Mouse (Mus musculus): ENCODE measurements around the gene Fanci.

The Fanci gene

DNA sequence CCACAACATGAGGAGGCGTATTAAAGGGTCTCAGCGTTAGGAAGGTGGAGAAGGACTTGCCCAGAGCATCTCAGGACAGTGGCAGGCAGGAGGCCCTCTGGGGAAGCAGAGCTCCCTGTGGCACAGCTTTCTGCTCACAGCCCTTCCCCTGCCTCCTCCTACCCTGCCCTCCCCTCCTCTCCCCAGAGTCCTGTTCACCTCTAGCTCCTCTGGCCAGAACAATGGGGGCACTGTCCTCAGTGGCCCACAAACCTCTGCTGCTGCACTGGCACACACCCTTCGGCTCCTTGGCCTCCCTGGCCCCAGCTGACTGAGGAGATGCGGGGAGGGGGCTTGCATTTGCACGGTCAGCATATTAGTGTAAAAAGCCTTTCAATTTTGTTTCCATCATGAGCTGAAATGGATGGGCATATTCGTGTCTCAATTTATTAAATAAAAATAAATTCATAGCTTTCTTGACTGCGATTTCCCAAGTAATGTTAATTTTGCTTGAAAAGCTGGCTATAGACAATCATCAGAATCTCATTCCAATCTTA is 3.0 kb upstream of the Fanci start:
- DNase-seq: no peak

DNA sequence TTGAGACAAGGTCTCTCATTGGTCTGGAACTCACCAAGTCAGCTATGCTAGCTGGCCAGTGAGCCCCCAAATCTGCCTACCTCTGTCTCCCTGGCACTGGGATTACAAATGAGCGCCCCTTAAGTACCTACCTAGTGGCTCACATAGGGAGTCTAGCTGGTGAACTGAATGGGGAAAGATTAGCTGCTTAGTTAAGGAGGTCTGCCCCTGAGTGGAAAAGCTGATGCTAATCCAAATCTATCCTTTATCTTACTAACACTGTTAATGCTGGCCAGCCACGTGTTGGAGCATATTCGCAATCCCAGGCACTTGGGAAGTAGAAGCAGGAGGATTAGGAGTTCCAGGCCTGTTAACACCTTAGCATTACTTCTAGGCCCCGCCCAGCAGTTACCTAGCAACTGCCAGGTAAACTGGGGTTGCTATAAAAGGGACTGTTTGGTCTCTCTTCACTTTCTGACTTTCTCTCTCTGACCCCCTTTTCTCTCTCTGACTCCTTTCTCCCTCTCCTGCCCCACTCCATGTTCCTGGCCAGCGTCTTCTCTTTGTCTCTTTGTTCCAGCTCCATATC is 1.5 kb upstream of the Fanci start:
- no peak for DNase-seq

DNA sequence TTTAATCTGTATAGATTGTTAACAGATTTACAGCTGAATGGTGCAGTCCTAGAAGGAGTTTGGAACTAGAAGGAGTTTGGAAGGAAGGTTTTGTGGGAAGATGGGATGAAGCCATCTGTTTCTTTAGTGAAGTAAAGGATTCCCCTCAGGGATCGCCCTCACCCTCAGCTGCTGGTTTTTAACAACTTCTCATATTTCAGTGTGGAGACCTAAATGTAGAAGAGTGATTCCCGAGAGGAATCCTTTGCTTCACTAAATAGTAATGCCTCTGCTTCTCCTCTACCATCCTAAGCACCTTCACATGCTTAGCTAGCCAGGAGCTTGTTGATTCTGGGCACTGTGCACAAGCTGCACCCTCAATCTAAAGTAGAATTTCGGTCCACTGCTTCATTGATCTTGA is 258 bp upstream of the Fanci start:
- DNase-seq: no peak

DNA sequence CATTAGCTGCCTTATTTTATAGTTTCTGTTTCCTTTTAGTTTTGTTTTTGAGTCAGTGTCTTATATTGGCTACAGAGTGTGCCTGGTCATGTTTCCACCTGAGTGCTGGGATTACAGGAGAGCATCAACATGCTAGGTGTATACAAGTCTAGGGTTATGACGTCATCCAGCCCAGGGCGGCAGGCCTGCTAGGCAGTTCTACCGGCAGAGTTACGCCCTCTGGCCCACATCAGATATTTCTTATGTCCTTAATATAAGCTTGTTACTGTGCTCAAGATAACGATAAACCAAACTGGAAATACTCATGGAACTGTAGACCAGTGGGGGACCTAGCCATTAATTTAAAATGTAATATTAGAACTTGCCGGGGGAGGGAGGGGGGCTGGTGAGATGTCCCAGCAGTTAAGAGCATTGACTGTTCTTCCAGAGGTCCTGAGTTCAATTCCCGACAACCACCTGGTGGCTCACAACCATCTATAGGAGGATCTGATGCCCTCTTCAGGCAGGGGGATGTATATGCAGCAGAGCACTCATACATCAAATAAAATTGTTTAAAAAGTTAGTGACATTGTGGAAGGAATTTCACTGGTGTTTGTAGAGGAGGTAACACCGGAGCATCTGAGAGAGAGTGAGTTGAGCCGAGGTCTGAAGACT is 1.3 kb downstream of the Fanci start:
- no peak for DNase-seq

DNA sequence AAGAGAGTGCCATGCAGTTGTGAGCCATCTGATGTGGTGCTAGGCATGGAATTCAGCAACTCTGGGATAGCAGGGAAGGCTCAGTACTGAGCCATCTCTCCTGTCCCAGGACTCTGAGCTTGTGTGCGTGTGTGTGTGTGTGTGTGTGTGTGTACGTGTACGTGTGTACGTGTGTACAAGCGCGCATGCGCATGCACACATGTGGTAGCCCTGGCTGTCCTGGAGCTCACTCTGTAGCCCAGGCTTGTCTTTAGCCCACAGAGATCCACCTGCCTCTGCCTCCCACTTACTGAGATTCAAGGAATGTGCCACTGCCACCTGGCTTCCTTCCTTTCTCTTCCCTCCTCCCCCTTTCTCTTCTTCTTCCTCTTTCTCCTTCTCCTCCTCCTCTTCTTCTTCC is 2.2 kb downstream of the Fanci start:
- DNase-seq: no peak

DNA sequence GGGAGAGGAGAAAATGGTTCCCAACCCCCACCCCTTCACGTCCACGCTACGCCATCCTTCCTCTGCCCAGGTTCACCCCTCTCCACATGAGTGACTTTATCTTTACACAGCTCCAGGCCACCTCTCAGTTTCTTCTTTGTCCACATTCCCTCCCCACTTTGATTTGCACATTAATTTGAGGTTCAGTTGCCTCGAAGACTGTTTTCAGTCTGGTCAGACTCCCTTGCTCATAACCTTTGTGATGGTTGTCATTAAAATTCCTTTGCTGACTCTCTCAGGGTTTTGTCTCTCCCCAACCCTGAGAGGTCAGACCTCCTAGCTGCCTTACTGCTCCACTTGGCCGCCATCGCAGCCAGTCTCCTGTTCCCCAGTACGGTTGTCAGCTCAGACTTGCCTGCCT is 2.9 kb downstream of the Fanci start:
- no peak for DNase-seq

DNA sequence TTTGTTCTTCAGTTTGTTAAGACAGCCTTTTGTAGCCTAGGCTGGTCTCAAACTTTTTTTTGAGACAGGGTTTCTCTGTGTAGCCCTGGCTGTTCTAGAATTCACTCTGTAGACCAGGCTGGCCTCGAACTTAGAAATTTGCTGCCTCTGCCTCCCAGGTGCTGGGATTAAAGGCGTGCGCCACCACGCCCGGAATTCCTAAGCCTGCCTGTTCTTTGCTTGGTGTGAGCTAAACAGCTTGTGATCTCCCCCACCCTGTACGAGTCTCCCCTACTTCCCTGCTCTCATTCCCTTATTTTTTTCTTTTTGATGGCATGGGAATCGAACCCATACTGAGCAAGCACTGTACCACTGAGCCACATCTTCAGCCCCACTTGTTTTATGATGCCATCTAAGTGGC is 3.5 kb downstream of the Fanci start:
- no peak for DNase-seq

DNA sequence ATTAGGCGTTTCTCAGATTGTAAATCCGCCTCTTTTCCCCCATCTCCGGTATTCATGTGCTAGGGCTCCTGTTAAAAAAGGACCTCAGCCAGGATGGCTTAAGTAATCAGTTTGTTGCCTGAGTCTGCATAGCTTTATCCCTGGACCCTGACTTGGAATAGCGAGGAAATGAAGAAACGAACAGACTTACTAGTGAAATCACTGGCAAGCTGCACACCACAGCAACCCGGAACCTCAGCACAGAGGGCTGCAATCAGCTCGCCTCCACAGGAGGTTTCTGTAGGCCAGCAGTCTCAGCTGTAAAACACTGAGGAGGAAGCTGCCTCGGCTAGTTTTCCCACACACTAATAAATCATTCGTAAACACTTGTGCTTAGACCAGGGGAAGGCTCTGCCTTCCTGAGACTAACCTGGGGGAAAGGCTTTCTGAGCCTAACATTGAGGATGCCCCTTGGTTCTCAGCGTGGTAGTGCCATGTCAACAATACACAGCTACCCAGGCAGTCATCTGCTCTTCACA is 5.8 kb downstream of the Fanci start:
- no peak for DNase-seq

DNA sequence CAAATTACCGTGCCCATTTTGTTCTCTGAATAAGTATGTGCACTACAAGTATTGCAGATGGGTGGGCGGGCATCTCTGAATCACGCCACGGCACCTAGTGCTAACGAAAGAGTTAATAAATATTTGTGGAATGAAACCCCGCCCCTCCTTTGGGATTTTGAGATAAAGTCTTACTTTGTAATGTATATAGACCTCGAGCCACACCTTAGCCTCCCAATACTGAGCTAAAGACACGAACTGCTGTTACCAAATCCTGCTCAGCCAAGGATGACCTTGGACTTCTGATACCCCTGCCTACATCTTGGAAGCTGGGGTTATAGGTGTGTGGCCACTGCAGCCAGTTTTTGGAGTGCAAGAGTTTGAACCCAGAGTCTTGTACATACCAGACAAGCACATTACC is 6.7 kb downstream of the Fanci start:
- DNase-seq: no peak

DNA sequence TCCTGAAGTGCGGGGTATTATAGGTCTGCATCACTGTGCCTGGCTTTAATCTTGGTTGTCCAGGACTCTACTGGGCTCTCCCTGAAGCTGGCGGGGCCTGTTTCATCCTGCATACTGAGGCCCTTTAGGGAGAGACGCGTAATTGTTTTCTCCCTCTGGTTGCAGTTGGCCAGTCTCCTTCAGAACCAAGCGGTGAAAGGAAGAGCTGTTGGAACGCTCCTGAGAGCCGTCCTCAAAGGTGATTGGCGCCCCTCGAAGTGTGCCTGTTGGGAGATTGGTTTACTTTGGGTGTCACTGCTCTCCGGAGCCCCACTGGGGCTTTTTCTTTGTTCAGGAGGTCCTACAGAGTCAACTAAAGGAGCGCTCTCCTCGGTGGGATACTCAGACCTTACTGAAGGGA is 7.2 kb downstream of the Fanci start:
- no peak for DNase-seq

DNA sequence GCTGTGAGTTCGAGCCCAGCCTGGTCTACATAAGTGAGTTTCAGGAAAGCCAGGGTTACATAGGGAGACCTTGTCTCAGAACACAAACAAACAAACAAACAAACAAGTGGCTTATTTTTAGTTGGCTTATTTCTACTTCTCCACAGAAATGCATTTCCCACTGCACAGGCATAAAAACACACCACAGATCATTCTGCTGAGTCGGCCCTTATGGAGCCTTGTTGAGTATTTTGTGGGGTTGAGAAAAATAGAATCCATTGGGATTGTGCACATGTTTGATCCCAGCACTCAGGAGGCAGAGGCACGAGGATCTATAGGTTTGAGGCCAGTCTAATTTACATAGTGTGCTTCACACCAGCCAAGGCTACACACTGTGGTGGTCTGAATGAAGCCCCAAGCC is 8.6 kb downstream of the Fanci start:
- DNase-seq: no peak

DNA sequence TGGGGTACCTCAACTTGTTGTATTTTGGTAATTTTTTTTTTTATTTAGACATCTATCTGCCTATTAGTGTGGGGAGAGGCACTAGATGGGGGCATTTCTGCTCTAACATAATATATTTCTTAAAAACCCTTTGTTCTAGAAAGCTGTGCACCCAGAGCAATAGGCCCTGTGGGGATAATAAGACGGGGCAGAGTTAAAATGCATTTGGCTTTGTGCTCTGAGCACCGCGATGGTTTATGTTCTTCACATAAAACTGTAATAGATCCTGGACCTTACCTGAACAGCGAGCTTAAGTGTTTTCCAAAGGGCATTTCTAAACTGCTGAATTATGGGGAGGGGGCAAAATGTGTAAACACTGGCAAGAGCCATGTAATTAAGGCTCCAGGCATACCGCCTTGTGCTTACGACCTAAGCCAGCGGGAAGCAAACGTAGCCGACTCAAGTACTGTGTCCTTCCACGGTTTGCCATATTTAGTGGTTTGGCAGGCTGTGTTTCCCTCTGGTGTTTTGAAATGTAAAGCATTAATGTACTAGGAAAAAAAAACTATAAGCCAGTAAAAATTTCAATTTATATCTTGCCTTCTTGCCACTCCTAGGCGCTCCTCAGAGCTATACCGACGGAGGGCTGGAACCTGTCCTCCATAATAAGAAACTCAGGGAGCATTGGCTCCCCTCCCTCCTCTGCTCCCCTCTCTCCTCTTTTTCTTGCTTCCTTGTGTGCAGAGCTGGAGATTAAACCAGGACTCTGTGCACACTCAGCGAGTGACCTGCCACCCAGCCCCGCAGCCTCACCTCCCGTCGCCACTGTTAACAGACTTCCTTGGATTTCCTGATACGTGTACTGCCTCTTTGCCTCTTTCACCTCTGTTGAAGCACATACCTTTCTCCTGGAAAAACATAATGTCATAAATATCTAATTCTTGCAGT is 23.0 kb downstream of the Fanci start:
- DNase-seq: no peak

DNA sequence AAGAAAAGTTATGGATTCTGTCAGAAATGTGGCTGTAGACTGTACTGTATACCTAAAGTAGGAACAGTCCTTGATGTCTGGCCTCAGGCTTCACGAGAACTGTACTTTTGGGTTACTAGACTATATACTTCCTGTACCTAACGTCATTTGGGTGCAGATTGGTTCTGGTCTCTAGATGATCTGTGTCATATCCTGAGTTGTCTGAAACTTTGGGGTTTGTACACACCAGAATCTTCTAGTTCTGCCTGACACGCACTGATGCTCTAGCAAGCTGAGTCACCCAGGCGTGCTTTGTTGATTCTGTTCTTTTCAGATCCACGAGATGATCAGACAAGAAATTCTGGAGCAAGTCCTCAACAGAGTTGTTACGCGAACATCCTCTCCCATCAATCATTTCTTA is 28.2 kb downstream of the Fanci start:
- DNase-seq: no peak

DNA sequence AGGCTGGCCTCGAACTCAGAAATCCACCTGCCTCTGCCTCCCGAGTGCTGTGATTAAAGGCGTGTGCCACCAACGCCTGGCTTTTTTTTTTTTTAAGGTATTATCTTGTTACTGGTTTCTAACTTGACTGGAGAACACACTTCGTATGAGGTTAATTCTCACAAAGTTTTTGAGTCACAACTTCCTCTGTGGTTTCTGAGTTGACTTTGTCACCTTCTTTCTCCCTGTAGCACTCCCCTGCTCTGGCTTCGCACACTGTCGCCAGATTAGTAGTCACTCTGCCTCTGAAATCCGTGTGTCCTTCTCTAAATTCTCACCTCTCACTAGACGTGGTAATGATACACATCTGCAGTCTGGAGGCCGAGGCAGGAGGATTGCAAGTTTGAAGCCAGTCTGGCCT is 31.1 kb downstream of the Fanci start:
- DNase-seq: no peak

DNA sequence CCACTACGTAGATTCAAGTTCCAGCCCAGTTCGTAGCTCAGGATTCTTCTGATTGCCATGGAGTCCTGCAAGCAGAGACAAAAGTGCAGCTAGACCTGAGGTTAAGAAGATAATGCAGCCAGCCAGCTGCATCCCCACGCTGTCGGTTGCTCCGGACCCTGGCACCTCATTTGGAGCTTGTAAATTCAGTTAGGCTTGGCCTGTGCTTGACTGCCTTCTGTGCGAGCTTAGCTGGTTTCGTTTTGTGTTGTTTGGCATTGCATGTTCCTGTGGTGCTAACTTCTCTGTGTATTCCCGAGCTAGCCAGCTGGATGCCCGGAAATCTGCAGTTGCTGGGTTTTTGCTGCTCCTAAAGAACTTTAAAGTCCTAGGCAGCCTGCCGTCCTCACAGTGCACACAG is 34.1 kb downstream of the Fanci start:
- no peak for DNase-seq

DNA sequence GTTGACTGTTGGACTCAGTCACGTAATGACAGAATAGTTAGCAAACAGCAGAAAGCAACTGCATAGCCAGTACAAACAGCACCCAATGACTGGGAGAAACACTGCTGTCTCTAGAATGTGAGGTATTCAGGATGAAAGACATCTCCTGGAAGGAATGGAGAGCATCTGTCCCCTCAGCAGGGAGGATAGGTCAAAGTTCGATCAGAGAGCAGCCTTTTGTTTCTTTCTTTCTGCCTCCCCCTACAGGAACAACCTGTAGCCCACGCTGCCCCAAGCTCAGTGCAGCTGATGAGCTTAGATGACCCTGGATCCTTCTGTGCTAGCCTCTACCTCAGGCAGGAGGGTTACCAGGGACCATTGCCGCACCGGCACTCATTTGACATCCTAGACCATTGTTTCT is 36.5 kb downstream of the Fanci start:
- no peak for DNase-seq

DNA sequence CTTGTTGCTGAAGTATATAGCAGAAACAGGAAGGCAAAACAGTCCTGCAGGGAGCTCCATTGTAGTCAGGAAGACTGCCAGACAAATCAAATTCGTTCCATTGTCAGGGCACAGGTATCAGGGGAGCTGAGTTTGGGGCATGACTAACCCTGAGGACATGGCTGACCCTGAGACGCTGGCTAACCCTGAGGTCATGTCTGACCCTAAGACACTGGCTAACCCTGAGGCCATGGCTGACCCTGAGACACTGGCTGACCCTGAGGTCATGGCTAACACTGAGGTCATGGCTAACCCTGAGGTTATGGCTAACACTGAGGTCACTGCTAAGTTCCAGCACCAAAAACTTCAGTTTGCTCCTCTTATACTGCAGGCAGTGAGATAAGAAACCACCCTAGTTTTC is 48.3 kb downstream of the Fanci start:
- DNase-seq: no peak

DNA sequence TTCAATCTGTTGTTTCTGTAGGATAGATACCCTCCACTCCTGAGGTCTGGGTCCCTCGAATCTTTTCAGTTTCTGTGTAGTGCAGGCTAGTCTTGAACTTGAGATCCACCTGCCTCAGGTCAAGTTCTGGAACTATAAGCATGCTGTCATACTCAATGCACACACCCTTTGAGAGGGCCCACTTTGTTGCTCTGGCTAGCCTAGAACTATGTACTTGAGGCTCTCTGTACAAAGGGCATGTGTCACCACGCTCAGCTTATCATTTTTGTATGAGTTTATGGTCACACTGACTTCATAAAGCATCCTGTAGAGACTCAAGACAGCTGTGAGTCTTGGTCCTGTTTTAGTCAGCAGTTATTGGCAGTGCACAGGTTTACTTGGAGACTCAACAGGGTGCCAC is 55.3 kb downstream of the Fanci start:
- DNase-seq: no peak

DNA sequence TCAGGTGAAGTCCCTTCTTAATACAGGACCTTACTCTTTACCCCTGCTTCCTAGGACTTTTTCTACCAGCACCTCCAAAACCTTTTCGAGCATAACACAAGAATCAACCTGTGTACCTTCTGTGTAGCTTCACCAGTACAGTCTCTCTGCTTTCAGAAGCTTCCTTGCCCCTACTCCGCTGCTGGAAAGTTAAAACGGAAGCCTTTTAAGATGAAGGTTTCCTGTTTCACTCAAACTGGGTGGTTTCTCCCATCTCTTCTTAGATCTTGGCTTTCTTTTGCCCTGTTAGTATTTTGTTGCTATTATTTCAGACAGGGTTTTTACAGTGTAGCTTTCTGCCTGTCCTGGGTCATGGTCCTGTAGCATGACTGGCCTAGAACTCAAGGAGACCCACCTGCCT is 55.8 kb downstream of the Fanci start:
- DNase-seq: no peak

DNA sequence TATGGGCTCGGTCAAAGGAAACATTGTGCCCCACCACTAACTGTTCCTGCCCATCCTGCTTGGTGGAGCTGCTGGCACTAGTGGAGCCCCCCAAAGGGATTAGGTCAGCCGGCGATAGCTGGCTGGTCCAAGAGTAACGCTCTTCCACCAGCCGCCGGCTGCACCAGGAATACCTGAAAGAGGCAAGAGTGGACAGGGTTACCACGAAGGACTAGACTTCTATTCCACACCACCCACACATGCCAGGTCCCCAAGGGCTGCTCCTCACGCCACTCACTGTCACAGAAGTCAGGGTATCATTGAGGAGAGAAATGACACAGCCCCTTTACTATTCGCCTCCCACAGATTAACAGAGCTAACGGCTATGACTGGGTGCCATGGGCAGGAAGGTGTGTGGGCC is 70.0 kb downstream of the Fanci start:
- DNase-seq: no peak

DNA sequence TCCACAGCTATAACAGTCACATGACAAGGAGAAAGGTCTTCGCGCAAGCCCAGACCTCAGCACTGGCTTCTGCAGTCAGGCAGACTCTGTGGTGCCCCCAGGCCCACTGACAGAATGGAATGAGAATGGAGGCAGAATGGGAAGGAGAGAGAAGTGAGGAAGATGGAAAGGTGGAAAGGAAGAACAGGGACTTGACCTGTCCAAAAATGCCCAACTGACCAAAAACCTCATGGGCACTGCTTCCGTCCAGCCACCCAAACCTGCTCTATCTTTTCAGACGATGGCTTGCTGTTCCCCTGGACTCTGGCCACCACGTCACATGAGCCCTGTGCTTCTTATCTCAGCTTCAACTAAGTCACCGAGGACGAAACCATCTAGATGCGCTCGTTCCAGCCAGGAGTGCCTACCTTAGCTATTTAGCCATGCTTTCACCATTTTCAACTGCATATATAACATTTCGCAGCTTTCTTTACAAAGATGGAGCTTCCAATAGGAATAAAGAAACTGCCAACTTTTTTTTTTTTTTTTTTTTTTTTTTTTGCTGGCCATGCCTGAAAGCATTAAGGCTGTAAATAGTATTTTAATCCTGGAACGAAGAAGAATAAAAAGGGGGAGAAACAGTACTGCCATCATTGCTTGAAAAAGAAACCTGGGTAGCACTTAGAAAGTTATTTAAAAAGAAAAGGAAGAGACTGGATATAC is 71.8 kb downstream of the Fanci start:
- no peak for DNase-seq

DNA sequence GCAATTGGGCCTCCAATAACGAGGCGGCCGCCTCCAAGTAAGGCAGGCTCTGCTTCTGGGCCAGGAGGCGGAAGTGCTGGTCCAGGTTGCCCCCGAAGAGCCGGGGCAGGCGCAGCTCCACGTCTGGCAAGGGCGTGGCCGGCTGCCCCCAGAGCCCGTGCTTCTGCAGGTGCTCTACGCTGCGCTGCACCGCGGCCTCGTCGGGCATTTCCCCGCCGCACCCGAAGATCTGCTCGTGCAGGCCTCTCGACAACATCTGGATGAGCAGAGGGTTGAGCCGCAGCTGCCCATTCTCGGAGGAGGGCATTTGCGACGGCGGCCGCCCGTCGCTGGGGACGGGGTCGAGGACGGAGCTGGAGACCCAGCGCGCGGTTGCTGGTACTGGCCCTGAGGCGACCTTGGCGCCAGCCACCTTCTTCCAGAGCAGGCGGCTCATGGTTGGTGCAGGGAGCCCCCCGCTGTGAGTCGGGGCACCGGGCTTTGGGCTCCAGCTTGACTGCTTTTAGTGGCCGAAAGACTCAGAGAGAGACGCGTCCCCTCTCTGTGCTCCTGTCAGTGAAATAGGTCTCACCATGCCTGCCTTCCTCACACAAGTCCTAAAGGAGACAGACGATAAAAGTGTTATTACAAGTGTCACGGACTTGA is 73.2 kb downstream of the Fanci start:
- no peak for DNase-seq

Data from cerebellum, adult 9-10 months (tissue).